Mouse (Mus musculus) brain, embryonic 18.5 days (tissue): ENCODE data around the gene Snrpd2.
"Not testable (repeated sequence)": the region's sequence is repeated elsewhere in the genome, so short reads cannot be mapped to it uniquely, and the experiment has no call there.

Experiments used
- DNase-seq: peaks from one replicate; pipeline ENCODE4 v3.0.0-alpha.2; 2012; ENCODE audit warnings: low read depth, low spot score

The Snrpd2 gene

GRCm38 (mm10) chr7:19148875-19149541 lies 514 bp upstream of the Snrpd2 start, which contains the start of gene Qpctl:
Qpctl (minus strand) TSS chr7:19149291.
- DNase-seq, result peak; percentile 98

- not testable (repeated sequence) for DNase-seq
These were observed 1.6 kb downstream of the Snrpd2 start for GRCm38 (mm10) chr7:19151121-19151520.

- DNase-seq, result no peak
These were observed 5.3 kb downstream of the Snrpd2 start for GRCm38 (mm10) chr7:19154796-19155195.

GRCm38 (mm10) chr7:19155825-19156475 lies 6.4 kb downstream of the Snrpd2 start:
- no peak for DNase-seq

- DNase-seq, result no peak
These were observed 7.8 kb downstream of the Snrpd2 start for GRCm38 (mm10) chr7:19157160-19157800.

GRCm38 (mm10) chr7:19158601-19159000 lies 9.1 kb downstream of the Snrpd2 start:
- no peak for DNase-seq

GRCm38 (mm10) chr7:19159411-19159810 lies 9.9 kb downstream of the Snrpd2 start:
- no peak for DNase-seq

- no peak for DNase-seq
These were observed 10.6 kb downstream of the Snrpd2 start for GRCm38 (mm10) chr7:19160115-19160514.

- DNase-seq, result no peak
These were observed 13.4 kb downstream of the Snrpd2 start for GRCm38 (mm10) chr7:19162928-19163327.

- no peak for DNase-seq
These were observed 14.2 kb downstream of the Snrpd2 start for GRCm38 (mm10) chr7:19163752-19164151.

GRCm38 (mm10) chr7:19164189-19164588 lies 14.7 kb downstream of the Snrpd2 start:
- DNase-seq, result no peak

- DNase-seq, result no peak
These were observed 15.5 kb downstream of the Snrpd2 start for GRCm38 (mm10) chr7:19164978-19165377.

GRCm38 (mm10) chr7:19165656-19166423 lies 16.3 kb downstream of the Snrpd2 start, which contains the start of gene Gipr:
Gipr (minus strand) TSS chr7:19166127.
- DNase-seq, result no peak

GRCm38 (mm10) chr7:19166990-19167389 lies 17.5 kb downstream of the Snrpd2 start:
- no peak for DNase-seq

GRCm38 (mm10) chr7:19169506-19169905 lies 20.0 kb downstream of the Snrpd2 start:
- no peak for DNase-seq

- peak; percentile 85 for DNase-seq
These were observed 20.6 kb downstream of the Snrpd2 start for GRCm38 (mm10) chr7:19170142-19170541.

- DNase-seq, result no peak
These were observed 22.3 kb downstream of the Snrpd2 start for GRCm38 (mm10) chr7:19171831-19172230.

GRCm38 (mm10) chr7:19172874-19173273 lies 23.4 kb downstream of the Snrpd2 start:
- DNase-seq, result no peak

- peak; percentile 94 for DNase-seq
These were observed 26.4 kb downstream of the Snrpd2 start, which contains the start of gene Eml2 for GRCm38 (mm10) chr7:19175708-19176515. Eml2 (plus strand) TSS chr7:19176421.

GRCm38 (mm10) chr7:19176516-19176947 lies 27.0 kb downstream of the Snrpd2 start:
- no peak for DNase-seq

- DNase-seq, result no peak
These were observed 27.7 kb downstream of the Snrpd2 start for GRCm38 (mm10) chr7:19177216-19177615.
